Mouse (Mus musculus): ENCODE results near the gene Dusp1. TPM values are rescaled to one million over a fixed set of nuclear protein-coding genes. Genes with fewer than 3 reads are reported as not detected.

Gene Dusp1
- polyA plus RNA-seq, 1 experiment = 19.7 TPM

DNA sequence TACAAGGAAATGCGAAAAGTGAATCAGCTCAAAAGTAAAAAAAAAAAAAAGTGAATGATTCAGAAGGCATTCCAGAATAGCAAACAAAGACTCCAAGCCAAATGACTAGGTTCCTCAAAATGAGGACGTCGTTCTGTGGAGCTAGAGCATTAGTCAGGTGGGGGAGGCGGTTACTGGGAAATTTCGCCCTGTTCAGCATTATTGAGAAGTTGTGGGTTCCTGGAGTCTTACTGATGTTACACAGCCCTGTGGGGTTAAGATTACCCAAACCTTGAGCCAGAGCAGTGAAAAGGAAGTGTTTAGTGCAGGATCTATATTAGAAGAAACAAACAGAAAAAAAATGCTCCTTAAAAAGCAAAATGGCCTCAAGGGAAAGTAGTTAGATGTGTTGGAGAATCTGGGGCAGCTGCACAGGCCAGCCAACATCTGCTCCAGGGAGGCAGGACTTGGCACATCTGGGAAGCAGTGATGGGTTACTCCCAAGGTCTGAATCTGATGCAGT, 28.0 kb downstream of the Dusp1 start:
- Histone ChIP-seq H3K27ac (ENCODE audit: control insufficient read depth, insufficient read depth, low read depth, low read length) (peak overlapping the region; percentile 25; the same call in 1 of the 2 replicates), H3K4me1 (ENCODE audit: control insufficient read depth, insufficient read depth, low read length) (no peaks in the 10 kb centered on the region; the same call in 1 of the 2 replicates), H3K4me3 (ENCODE audit: control insufficient read depth, low read depth, low read length) (no peak overlapping the region), H3K36me3 (ENCODE audit: control insufficient read depth, insufficient read depth, low read length) (no peaks in the 10 kb centered on the region), H3K27me3 (ENCODE audit: control insufficient read depth, insufficient read depth, low read length) (no peaks in the 10 kb centered on the region)
- TF ChIP-seq CTCF (IDR thresholded peaks at IDR 0.05; ENCODE audit: control insufficient read depth, insufficient read depth, insufficient replicate concordance, low read depth, low read length) (no peak), POLR2A (IDR thresholded peaks at IDR 0.05; ENCODE audit: control insufficient read depth, low read depth, low read length) (no peak)

DNA sequence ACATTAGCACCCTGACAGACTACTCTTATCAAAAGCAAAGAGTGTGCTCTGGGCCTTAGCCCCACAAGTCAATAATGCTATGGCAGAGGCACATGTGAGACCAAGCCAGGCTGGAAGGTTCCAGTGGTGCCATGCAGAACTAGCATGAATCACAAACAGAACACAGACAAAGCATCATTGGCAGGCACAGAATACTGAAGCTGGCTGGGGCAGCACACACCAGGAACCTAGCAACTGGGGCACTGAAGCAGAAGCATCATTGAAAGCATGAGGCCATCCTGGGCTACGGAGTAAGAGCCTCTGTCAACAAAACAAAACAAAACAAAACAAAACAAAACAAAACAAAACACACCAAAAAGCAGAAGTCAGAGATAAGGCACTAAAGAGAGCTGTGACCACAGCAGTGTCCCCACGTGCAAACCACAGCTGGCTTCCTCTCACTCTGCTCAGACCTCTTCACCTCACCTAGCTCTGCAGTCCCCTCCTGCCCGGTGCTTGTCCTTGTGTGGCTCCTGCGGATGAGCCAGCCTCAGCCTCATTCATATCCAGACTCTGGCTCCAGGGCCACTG, 29.4 kb downstream of the Dusp1 start:
- Histone ChIP-seq H3K27ac (ENCODE audit: control insufficient read depth, insufficient read depth, low read depth, low read length) (no peak overlapping the region), H3K36me3 (ENCODE audit: control insufficient read depth, insufficient read depth, low read length) (no peaks in the 10 kb centered on the region), H3K4me3 (ENCODE audit: control insufficient read depth, low read depth, low read length) (no peak overlapping the region), H3K27me3 (ENCODE audit: control insufficient read depth, insufficient read depth, low read length) (no peaks in the 10 kb centered on the region), H3K4me1 (ENCODE audit: control insufficient read depth, insufficient read depth, low read length) (no peaks in the 10 kb centered on the region; the same call in 1 of the 2 replicates)
- TF ChIP-seq CTCF (IDR thresholded peaks at IDR 0.05; ENCODE audit: control insufficient read depth, insufficient read depth, insufficient replicate concordance, low read depth, low read length) (no peak), POLR2A (IDR thresholded peaks at IDR 0.05; ENCODE audit: control insufficient read depth, low read depth, low read length) (no peak)

DNA sequence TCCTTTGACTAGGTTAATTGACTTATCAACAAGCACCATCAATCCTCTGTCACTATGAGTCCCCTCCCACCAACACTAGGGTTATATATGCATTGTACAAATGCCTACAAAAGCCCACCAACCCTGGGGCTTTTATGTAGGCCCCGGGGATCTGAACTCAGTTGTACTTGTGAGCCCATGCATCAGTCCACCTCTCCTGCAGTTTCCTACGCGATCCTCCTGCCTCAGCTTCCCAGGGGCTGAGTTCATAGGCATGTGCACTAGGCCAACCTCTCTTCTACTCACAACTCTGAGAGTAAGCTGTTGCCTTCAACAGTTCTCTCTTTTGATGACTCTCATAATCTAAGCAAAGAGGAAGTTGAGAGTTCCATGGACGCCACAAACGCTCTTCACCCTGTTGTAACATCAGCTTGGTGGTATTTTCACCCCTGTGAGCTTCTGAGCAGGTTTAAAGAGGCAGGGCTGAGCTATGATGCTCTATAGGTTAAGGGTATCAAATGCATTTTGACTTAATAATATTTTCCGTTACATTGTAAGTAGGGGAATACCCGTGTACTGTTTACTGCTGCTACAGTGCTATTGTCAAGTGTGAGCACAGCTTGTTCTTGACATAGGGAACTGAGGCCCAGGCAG, 30.4 kb downstream of the Dusp1 start:
- no peak for TF ChIP-seq CTCF (IDR thresholded peaks at IDR 0.05; ENCODE audit: control insufficient read depth, insufficient read depth, insufficient replicate concordance, low read depth, low read length)
- TF ChIP-seq POLR2A (IDR thresholded peaks at IDR 0.05; ENCODE audit: control insufficient read depth, low read depth, low read length) = no peak
- Histone ChIP-seq H3K27ac (ENCODE audit: control insufficient read depth, insufficient read depth, low read depth, low read length) (no peak overlapping the region), H3K4me1 (ENCODE audit: control insufficient read depth, insufficient read depth, low read length) (no peaks in the 10 kb centered on the region; the same call in 1 of the 2 replicates), H3K27me3 (ENCODE audit: control insufficient read depth, insufficient read depth, low read length) (no peaks in the 10 kb centered on the region), H3K4me3 (ENCODE audit: control insufficient read depth, low read depth, low read length) (no peak overlapping the region), H3K36me3 (ENCODE audit: control insufficient read depth, insufficient read depth, low read length) (no peaks in the 10 kb centered on the region)

DNA sequence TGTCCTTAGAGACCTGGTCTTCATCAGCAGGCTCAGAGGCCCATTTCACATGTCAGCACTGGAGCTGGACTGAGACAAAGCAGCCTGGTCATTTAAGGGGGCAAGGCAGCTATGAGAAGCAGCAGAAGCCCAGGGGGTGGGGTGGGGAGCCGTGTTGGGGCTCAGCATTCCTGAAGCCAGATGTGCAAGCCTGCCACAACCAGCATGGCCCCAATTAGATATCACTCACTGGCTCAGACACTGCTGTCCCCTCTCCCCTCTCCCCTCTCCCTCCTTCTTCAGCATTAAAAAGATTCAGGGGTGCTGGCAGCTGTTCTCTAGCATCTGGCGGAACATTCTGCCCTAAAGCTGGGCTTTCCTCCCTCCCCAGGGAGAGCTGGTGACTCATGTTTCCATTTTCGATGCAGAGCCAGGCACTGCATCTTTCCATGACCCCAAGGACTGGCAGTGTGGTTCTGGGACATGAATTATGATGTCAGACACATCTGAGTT, 31.3 kb downstream of the Dusp1 start:
- no peak for TF ChIP-seq POLR2A (IDR thresholded peaks at IDR 0.05; ENCODE audit: control insufficient read depth, low read depth, low read length)
- no peak for TF ChIP-seq CTCF (IDR thresholded peaks at IDR 0.05; ENCODE audit: control insufficient read depth, insufficient read depth, insufficient replicate concordance, low read depth, low read length)
- no peak overlapping the region for H3K27ac ChIP-seq (ENCODE audit: control insufficient read depth, insufficient read depth, low read depth, low read length)

DNA sequence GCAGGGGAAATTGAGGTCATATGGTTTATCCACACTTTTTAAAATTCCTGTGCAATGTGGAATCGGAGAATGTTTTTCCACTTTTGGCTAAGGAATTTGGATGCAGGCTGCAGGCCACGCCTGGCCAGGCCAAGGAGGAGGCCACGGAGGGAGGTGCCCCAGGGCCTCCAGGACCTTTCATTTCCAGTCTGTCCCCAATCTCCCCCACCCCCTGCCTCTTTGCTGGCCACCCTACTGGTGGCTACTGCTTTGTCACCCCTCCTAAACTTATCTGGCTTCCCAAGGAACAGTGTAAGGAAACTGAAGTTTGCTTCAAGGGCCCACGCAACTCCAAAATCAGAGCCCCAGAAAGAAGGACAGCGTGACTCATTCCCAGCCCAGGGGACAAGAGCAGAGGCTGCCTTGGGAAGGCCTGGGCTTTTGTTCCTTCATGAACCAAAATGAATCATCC, 32.1 kb downstream of the Dusp1 start:
- TF ChIP-seq POLR2A (IDR thresholded peaks at IDR 0.05; ENCODE audit: control insufficient read depth, low read depth, low read length) (no peak), CTCF (IDR thresholded peaks at IDR 0.05; ENCODE audit: control insufficient read depth, insufficient read depth, insufficient replicate concordance, low read depth, low read length) (no peak)
- Histone ChIP-seq H3K4me1 (ENCODE audit: control insufficient read depth, insufficient read depth, low read length) (no peaks in the 10 kb centered on the region; the same call in 1 of the 2 replicates), H3K27ac (ENCODE audit: control insufficient read depth, insufficient read depth, low read depth, low read length) (no peak overlapping the region), H3K36me3 (ENCODE audit: control insufficient read depth, insufficient read depth, low read length) (no peaks in the 10 kb centered on the region), H3K27me3 (ENCODE audit: control insufficient read depth, insufficient read depth, low read length) (no peaks in the 10 kb centered on the region), H3K4me3 (ENCODE audit: control insufficient read depth, low read depth, low read length) (no peak overlapping the region)

More for the DNA sequence above, 31.3 kb downstream of the Dusp1 start:
- Histone ChIP-seq H3K27me3 (ENCODE audit: control insufficient read depth, insufficient read depth, low read length) (no peaks in the 10 kb centered on the region), H3K4me1 (ENCODE audit: control insufficient read depth, insufficient read depth, low read length) (no peaks in the 10 kb centered on the region; the same call in 1 of the 2 replicates), H3K4me3 (ENCODE audit: control insufficient read depth, low read depth, low read length) (no peak overlapping the region), H3K36me3 (ENCODE audit: control insufficient read depth, insufficient read depth, low read length) (no peaks in the 10 kb centered on the region)

DNA sequence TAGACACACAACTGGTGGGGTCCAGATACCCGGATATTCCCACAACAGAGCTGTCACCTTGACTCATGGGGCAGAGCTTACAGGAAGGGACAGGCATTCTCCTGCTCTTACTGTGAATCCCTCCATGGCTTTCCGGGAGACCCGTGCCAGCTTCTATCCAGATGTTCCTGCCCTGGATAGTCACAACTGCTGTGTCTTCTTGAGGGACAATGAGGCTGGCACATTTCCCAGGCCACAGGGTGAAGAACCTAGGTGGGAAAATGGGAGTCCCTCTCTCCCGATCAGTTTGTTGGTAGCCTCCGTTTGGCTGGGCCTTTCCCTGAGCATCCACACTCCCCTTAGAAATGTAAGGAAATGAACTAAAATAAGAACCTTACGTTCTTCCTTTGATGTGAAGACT, 33.2 kb downstream of the Dusp1 start:
- no peak overlapping the region for H3K27ac ChIP-seq (ENCODE audit: control insufficient read depth, insufficient read depth, low read depth, low read length)
- H3K27me3 ChIP-seq (ENCODE audit: control insufficient read depth, insufficient read depth, low read length) = no peaks in the 10 kb centered on the region

DNA sequence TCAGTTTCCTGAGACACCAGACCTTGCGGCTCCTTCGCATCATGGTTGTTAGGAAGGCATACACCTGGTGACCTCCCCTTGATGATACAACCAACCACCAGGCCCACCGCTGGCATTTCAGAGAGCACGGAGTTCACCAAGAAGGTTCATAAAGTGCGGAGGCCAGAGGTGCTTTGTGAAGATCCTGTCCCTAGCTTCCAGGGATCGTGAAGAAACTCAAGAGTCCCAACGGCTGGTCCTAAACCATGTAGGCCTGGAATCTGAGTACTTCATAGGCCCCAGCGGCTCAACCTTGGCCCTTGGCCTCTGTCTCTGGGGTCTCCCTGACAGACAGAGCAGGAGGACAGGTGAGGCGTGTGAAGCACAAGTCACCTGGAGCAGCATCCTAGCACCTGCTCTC, 34.6 kb downstream of the Dusp1 start:
- Histone ChIP-seq H3K4me3 (ENCODE audit: control insufficient read depth, low read depth, low read length) (no peak overlapping the region), H3K36me3 (ENCODE audit: control insufficient read depth, insufficient read depth, low read length) (no peaks in the 10 kb centered on the region), H3K4me1 (ENCODE audit: control insufficient read depth, insufficient read depth, low read length) (no peaks in the 10 kb centered on the region; the same call in 1 of the 2 replicates), H3K27me3 (ENCODE audit: control insufficient read depth, insufficient read depth, low read length) (no peaks in the 10 kb centered on the region), H3K27ac (ENCODE audit: control insufficient read depth, insufficient read depth, low read depth, low read length) (no peak overlapping the region)
- TF ChIP-seq CTCF (IDR thresholded peaks at IDR 0.05; ENCODE audit: control insufficient read depth, insufficient read depth, insufficient replicate concordance, low read depth, low read length) = no peak
- no peak for TF ChIP-seq POLR2A (IDR thresholded peaks at IDR 0.05; ENCODE audit: control insufficient read depth, low read depth, low read length)

More for the DNA sequence above, 33.2 kb downstream of the Dusp1 start:
- no peak for TF ChIP-seq POLR2A (IDR thresholded peaks at IDR 0.05; ENCODE audit: control insufficient read depth, low read depth, low read length)
- TF ChIP-seq CTCF (IDR thresholded peaks at IDR 0.05; ENCODE audit: control insufficient read depth, insufficient read depth, insufficient replicate concordance, low read depth, low read length) = no peak
- Histone ChIP-seq H3K4me1 (ENCODE audit: control insufficient read depth, insufficient read depth, low read length) (no peaks in the 10 kb centered on the region; the same call in 1 of the 2 replicates), H3K4me3 (ENCODE audit: control insufficient read depth, low read depth, low read length) (no peak overlapping the region), H3K36me3 (ENCODE audit: control insufficient read depth, insufficient read depth, low read length) (no peaks in the 10 kb centered on the region)
